Mouse (Mus musculus) spleen, adult 18-20 months (tissue): ENCODE data around the gene Ndufa11.

Source experiments
- DNase-seq, 2 experiments: peaks; one replicate each; pipeline ENCODE4 v3.0.0; 2022; ENCODE audit warnings: mixed read lengths in 2 of 2

Gene Ndufa11

DNA sequence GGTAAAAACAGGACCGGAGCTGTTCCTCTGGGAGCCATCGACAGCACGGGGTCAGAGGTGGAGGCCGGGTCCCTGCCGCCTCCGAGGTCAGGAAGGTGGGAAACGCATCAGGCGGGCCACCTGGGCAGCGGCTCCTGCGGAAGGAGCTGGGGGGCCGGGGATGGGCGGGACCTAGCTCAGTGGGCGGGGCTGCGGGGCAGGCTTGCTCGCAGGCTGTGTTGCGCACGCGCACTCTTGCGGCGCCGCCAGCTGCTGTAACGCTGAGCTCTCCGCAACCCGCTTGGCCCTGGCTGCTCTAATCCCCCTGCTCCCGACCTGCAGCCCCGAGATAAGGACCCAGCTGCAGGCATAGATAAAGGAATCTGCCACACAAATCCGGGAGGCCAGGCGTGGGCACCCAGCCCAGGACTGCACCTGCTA, 44.4 kb downstream of the Ndufa11 start:
- peak; percentile 83 to 90 for DNase-seq

GRCm38 (mm10) chr17:56762769-56763731, 45.5 kb downstream of the Ndufa11 start:
- peak in 1 of 2 experiments; percentile 57 for DNase-seq

GRCm38 (mm10) chr17:56763741-56764250, 46.2 kb downstream of the Ndufa11 start:
- no peak for DNase-seq

GRCm38 (mm10) chr17:56764474-56765354, 47.1 kb downstream of the Ndufa11 start, which contains the start of gene Dus3l:
Gene Dus3l, plus strand, starts transcription at chr17:56764757.
- DNase-seq, result peak; percentile 80 to 87

GRCm38 (mm10) chr17:56765431-56765830, 47.9 kb downstream of the Ndufa11 start:
- no peak for DNase-seq

DNA sequence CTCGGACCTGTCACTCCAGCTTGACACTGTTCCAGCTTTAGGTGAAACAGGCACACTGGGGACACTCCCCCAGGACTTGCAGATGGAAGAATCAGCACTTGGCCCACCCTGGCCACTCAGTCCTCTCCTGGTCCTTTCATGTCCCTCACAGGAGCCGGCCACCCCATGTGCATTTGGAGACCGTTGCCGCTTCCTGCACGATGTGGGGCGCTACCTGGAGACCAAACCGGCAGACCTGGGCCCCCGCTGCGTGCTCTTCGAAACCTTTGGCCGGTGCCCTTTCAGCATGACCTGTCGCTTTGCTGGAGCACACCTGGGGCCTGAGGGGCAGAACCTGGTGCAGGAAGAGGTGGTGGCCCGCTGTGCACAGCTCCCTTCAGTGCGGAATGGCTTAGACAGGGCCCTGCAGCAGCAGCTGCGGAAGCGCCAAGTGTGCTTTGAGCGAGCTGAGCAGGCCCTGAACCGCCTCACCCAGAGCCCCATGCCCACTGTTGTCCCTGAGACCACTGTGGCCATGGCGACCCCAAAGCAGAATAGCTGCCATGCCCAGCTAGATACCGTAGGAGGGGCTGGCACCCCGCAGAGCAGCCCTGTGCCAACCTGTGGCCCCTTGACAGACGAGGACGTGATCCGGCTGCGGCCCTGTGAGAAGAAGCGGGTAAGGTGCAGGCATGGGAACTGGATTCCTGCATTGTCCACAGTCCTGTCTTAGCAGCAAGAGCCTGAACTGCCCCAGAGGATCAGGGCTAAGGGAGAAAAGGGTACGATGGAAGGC, 49.3 kb downstream of the Ndufa11 start:
- no peak for DNase-seq

- DNase-seq, result no peak
These were observed 50.1 kb downstream of the Ndufa11 start for GRCm38 (mm10) chr17:56767531-56768135.

DNA sequence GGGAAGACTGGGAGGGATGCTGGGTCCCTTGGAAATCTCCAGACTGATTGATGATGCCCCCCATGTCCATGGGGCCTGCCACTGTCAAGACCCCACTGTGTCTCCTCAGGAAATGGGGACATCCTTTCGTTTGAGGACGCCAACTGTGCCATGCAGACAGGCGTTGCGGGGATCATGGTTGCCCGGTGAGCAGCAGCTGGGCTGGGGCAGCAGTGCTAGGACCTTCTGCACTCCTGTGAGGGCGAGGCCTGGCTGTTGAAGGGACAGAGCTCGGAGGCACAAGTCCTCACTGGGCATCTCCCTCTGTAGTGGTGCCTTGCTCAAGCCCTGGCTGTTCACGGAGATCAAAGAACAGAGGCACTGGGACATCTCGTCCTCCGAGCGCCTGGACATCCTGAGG, 51.4 kb downstream of the Ndufa11 start:
- DNase-seq, result no peak

GRCm38 (mm10) chr17:56769950-56770349, 52.4 kb downstream of the Ndufa11 start, which contains the start of gene Prr22:
Gene Prr22, plus strand, starts transcription at chr17:56770250.
- no peak for DNase-seq
